Mouse (Mus musculus): ENCODE data around the gene Ptprcap.
"Not testable (repeated sequence)": the region's sequence is repeated elsewhere in the genome, so short reads cannot be mapped to it uniquely, and the experiment has no call there.

The Ptprcap gene

DNA sequence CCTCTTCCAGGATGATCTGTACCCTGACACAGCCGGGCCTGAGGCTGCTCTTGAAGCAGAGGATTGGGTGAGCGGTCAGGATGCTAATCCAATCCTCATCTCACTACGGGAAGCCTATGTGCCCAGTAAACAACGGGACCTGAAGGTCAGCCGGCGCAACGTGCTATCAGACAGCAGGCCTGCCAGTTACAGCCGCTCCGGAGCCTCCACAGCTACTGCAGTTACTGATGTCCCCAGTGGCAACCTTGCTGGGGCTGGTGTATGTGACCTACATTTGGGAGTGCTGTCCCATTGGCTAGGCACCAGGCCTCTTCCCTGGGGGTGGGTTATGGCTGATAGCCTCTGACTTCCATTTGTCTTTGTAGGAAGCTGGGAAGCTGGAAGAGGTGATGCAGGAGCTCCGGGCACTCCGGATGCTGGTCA is at the start of gene Ptprcap:
Gene Ptprcap (plus strand): TSS at position 373 of the 423 bp plus-strand sequence.
- no peak for DNase-seq

GRCm38 (mm10) chr19:4103792-4104191 is 49.6 kb upstream of the Ptprcap start:
- peak in 1 of 2 experiments; percentile 65 for DNase-seq

- no peak for DNase-seq
Observed at GRCm38 (mm10) chr19:4104675-4105194, 48.7 kb upstream of the Ptprcap start.

DNA sequence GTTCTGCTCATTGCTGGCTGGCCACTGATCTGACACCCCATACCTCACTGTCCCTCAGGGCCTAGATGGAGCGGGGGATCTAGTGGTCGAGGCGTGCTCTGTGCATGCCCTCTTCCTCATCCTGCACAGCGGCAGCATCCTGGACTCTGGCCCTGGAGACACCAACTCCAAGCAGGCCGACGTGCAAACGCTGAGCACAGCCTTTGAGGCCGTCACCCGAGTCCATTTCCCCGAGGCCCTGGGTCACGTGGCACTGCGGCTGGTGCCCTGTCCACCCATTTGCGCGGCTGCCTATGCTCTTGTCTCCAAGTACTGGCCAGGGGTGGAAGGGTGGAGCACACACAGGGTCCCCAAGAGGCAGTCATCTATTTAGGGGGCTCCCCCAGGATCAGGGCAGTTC is 46.8 kb upstream of the Ptprcap start:
- no peak for DNase-seq

DNA sequence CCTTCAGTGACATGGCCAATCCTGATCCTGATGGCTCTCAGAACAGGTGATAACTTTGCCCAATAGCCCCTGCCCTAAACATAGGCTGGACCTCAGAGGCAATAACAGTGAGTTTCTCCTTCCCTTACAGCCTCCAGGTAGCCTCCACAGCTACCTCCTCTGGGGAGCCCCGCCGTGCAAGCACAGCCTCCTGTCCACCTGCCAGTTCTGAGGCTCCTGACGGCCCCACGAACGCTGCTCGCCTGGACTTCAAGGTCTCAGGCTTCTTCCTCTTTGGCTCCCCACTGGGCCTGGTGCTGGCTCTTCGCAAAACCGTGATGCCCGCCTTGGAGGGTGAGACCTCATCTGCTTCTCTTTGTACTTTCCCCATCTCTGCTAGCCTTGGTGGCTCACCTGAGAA is 44.9 kb upstream of the Ptprcap start:
- no peak for DNase-seq

- DNase-seq: no peak
Observed at GRCm38 (mm10) chr19:4112063-4112960, 41.1 kb upstream of the Ptprcap start.

DNA sequence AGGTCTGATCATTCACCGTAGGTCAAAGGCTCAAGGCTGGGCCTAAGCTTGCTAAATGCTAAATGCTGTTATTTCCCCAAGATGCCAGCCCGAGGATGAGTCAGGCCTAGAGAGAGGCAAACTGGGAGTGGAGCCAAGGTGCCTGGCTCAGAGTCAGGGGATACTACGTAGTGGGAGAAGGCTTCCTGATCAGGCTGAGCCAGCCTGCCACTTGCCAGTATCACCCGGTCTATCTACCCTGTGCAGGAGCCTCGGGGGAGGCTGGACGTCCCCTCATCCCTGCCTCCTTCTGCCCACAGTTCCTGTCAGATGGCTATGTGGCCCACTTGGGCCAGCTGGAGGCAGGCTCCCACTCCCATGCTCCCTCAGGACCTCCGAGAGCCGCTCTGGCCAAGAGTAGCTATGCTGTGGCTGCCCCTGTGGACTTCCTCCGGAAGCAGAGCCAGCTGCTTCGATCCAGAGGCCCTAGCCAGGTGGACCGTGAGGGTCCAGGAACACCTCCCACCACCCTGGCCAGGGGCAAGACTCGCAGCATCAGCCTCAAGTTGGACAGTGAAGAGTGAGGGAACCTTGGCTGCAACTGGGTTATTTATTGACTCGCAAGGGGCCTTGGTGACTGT is 40.1 kb upstream of the Ptprcap start:
- no peak for DNase-seq

- peak in 1 of 2 experiments; percentile 40 for DNase-seq
Observed at GRCm38 (mm10) chr19:4113806-4114230, 39.6 kb upstream of the Ptprcap start.

GRCm38 (mm10) chr19:4114551-4114950 is 38.9 kb upstream of the Ptprcap start:
- no peak for DNase-seq

DNA sequence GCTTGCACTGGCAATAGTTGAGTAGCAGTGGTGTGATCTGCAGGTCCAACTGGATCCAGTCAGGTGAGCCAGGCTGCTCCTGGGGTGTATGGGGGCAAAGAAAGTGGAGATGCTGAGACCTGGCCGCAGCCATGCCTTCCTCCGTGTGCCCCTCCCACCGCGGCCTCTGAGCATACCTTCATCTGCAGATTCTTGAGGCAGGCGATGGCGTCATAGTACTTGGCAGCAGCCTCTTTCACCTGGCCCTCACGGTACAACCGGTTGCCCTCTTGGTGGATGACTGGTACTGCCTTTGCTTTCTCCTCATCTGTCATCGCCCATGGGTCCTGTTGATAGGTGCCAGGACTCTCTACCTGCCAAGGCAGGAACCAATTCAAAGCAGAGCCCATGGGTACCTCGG is 38.3 kb upstream of the Ptprcap start:
- no peak for DNase-seq

DNA sequence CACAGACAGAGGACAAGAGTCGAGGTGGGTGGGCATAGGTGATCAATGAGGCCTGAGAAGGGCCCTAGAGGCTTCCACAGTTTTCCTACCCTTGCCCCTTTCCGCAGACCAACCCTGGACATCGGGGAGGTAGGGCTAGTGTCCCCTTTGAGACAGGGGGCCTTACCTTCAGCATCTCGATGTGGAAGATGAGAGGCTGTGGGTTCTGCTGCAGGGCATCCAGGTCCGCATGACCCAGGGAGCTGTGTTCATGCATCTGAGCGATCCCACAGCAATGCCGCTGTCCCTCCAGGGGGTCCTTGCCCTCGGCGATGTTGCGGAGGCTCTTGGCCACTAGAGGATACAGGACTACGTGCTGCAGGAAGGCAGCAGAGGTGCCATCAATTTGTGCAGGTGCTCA is 37.6 kb upstream of the Ptprcap start:
- no peak for DNase-seq

GRCm38 (mm10) chr19:4117006-4117405 is 36.4 kb upstream of the Ptprcap start:
- DNase-seq: no peak

DNA sequence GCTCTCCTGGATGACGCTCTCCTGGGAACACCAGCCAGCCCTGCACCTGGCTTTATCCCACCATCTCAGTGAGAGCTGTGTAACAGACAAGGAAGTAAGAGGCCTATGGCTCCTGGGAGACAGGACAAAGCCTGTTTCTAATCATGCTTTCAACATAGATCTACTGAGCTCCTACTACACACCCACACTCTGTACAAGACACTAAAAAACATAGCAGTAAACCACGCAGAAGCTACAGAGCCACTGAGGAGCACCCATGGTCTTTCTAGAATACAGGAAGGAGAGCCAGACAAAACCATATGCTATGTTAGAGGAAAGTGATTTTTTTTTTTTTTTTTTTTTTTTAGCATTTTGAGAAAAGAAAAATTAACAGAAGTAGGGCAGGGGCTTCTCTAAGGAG is 35.1 kb upstream of the Ptprcap start:
- DNase-seq: no peak

GRCm38 (mm10) chr19:4119716-4120487 is 33.5 kb upstream of the Ptprcap start:
- DNase-seq: no peak

- no peak for DNase-seq
Observed at GRCm38 (mm10) chr19:4120496-4120895, 32.9 kb upstream of the Ptprcap start.

- peak; percentile 98 to 99 for DNase-seq
Observed at GRCm38 (mm10) chr19:4121097-4121805, 32.2 kb upstream of the Ptprcap start.

DNA sequence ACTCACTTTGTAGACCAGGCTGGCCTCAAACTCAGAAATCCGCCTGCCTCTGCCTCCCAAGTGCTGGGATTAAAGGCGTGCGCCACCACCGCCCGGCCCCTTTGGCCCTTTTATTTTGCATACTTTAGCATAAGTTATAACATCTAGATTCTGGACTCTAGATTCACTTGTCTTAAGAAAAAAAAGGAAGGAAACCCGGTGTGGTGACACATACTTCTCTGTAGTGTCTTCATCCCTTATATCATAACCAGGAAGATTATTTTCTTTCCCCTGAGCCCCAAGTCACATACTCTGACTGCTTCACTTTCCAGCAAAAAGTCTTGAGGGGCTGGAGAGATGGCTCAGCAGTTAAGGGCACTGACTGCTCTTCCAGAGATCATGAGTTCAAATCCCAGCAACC is 31.5 kb upstream of the Ptprcap start:
- DNase-seq: not testable (repeated sequence)

DNA sequence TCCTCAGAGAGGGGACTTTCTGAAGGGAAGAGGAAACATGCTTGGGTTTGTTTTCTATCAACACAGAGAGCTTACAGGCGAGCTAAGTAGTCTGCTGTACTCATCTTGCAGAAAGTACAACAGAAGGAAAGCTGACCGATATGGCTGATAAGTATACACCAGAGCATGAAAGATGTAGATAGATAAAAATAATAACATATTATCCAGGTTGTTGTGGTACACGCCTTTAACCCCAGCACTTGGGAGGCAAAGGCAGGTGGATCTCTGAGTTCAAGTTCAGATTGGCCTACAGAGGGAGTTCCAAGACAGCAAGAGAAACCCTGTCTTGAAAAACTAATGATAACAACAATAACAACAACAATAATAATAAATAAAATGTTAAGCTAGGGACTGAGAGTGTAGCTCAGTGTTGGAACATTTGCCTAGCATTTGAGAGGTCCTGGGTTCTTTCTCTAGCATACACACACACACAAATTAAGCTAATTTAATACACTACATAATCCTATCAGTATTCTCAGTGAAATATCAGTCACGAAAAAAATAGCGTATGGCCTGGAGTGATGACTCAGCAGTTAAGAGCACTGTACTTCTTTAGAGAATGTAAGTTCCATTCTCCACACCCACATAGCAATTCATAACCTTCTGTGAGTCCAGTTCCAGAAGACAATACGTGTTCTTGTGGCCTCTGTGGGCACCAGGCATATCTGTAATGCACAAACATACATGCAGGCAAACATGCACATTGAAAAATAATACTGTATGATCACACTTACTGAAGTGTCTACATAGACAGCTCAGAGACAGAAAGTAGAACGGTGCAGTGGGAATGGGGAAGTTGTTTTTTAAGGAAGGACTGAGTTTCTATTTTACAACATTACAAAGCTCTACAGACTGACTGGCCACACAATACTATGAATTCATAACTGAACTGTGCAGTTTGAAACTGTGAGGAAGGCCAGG is 30.7 kb upstream of the Ptprcap start:
- DNase-seq: no peak

- no peak for DNase-seq
Observed at GRCm38 (mm10) chr19:4124432-4124831, 29.0 kb upstream of the Ptprcap start.

DNA sequence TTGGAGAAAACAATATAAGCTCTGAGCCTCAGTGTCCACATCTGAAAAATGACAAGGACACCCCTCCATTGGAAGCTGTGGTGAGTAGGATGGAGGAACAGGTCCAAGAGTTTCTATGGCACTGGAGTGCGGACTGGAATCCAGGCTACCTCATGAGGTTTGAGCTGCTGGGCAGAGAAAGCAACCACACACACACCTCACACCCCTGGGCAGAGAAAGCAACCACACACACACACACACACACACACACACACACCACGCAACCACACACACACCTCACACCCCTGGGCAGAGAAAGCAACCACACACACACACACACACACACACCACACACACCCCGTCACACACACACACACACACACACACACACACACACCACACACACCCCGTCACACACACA is 28.1 kb upstream of the Ptprcap start:
- DNase-seq: not testable (repeated sequence)

Data from thymus, postnatal 36 days (tissue).